Mouse (Mus musculus): ENCODE measurements around the gene Gm21760.
"Not testable (repeated sequence)": the region's sequence is repeated elsewhere in the genome, so short reads cannot be mapped to it uniquely, and the experiment has no call there.

Gm21760 gene

GRCm38 (mm10) chrY:80133479-80133878, at the start of gene Gm21760:
Gene Gm21760 (plus strand): TSS chrY:80133779.
- DNase-seq = not testable (repeated sequence)

Measured in layer of hippocampus, adult 9-11 months (tissue).